Mouse (Mus musculus): Measurements from ENCODE around the gene Ppp4r3a.

GRCm38 (mm10) chr12:101123013-101123412 lies 39.5 kb upstream of the Ppp4r3a start:
- TF ChIP-seq CTCF (IDR thresholded peaks at IDR 0.05; ENCODE audit: low read depth, low read length) (no peak), GATA1 (IDR thresholded peaks at IDR 0.05; ENCODE audit: borderline replicate concordance, low read length) (no peak), POLR2AphosphoS5 (IDR thresholded peaks at IDR 0.05; ENCODE audit: insufficient replicate concordance, low read depth, low read length) (no peak), GATA2 (IDR thresholded peaks at IDR 0.05; ENCODE audit: borderline replicate concordance, low read depth, low read length) (no peak)
